Mouse (Mus musculus): ENCODE results near the gene Slc10a3. TPM values are rescaled to one million over a fixed set of nuclear protein-coding genes. Genes with fewer than 3 reads are reported as not detected.

The Slc10a3 gene
- total RNA-seq, 2 experiments from 2014 or later: 18.3 to 32.0 TPM

Other genes starting within 250 kb of the Slc10a3 start
- not detected in 2 replicates for gene Opn1mw, start 245.9 kb downstream of the Slc10a3 start, total RNA-seq (2014; fragmentation: Nextera tagmentation)
- gene Opn1mw, start 245.9 kb downstream of the Slc10a3 start, total RNA-seq (2017): not detected in 2 replicates
- 19.9 and 22.6 TPM in 2 replicates for gene Mecp2, start 238.0 kb downstream of the Slc10a3 start, total RNA-seq (2014; fragmentation: Nextera tagmentation)
- 11.6 and 14.6 TPM in 2 replicates for gene Mecp2, start 238.0 kb downstream of the Slc10a3 start, total RNA-seq (2017)
- gene Tex28, start 205.5 kb downstream of the Slc10a3 start, total RNA-seq (2014; fragmentation: Nextera tagmentation): not detected in 2 replicates
- not detected in 2 replicates for gene Tex28, start 205.5 kb downstream of the Slc10a3 start, total RNA-seq (2017)
- gene Tktl1, start 196.1 kb downstream of the Slc10a3 start, total RNA-seq (2014; fragmentation: Nextera tagmentation): not detected in 2 replicates
- not detected in 2 replicates for gene Tktl1, start 196.1 kb downstream of the Slc10a3 start, total RNA-seq (2017)
- gene Flna, start 123.5 kb downstream of the Slc10a3 start, total RNA-seq (2014; fragmentation: Nextera tagmentation): 292 and 348 TPM in 2 replicates
- gene Flna, start 123.5 kb downstream of the Slc10a3 start, total RNA-seq (2017): 465 and 529 TPM in 2 replicates
- gene Emd, start 118.7 kb downstream of the Slc10a3 start, total RNA-seq (2014; fragmentation: Nextera tagmentation): 81.8 and 85.5 TPM in 2 replicates
- 71.0 and 75.6 TPM in 2 replicates for gene Emd, start 118.7 kb downstream of the Slc10a3 start, total RNA-seq (2017)
- gene Rpl10, start 102.5 kb downstream of the Slc10a3 start, total RNA-seq (2014; fragmentation: Nextera tagmentation): 5,642 and 5,847 TPM in 2 replicates
- gene Rpl10, start 102.5 kb downstream of the Slc10a3 start, total RNA-seq (2017): 1,448 and 1,548 TPM in 2 replicates
- 29.2 and 47.6 TPM in 2 replicates for gene Taz, start 91.4 kb downstream of the Slc10a3 start, total RNA-seq (2014; fragmentation: Nextera tagmentation)
- gene Taz, start 91.4 kb downstream of the Slc10a3 start, total RNA-seq (2017): 30.8 and 41.0 TPM in 2 replicates
- gene Dnase1l1, start 91.0 kb downstream of the Slc10a3 start, total RNA-seq (2014; fragmentation: Nextera tagmentation): 28.6 and 34.8 TPM in 2 replicates
- 5.0 and 9.1 TPM in 2 replicates for gene Dnase1l1, start 91.0 kb downstream of the Slc10a3 start, total RNA-seq (2017)
- 109 and 114 TPM in 2 replicates for gene Atp6ap1, start 76.3 kb downstream of the Slc10a3 start, total RNA-seq (2014; fragmentation: Nextera tagmentation)
- gene Atp6ap1, start 76.3 kb downstream of the Slc10a3 start, total RNA-seq (2017): 127 and 132 TPM in 2 replicates
- 70.7 and 101 TPM in 2 replicates for gene Gdi1, start 68.4 kb downstream of the Slc10a3 start, total RNA-seq (2014; fragmentation: Nextera tagmentation)
- gene Gdi1, start 68.4 kb downstream of the Slc10a3 start, total RNA-seq (2017): 15.4 and 20.4 TPM in 2 replicates
- gene Fam50a, start 60.3 kb downstream of the Slc10a3 start, total RNA-seq (2014; fragmentation: Nextera tagmentation): 42.5 and 46.1 TPM in 2 replicates
- 50.3 and 59.5 TPM in 2 replicates for gene Fam50a, start 60.3 kb downstream of the Slc10a3 start, total RNA-seq (2017)
- gene Plxna3, start 44.3 kb downstream of the Slc10a3 start, total RNA-seq (2014; fragmentation: Nextera tagmentation): 3.7 and 6.3 TPM in 2 replicates
- gene Plxna3, start 44.3 kb downstream of the Slc10a3 start, total RNA-seq (2017): 2.5 and 2.6 TPM in 2 replicates
- 72.4 and 93.2 TPM in 2 replicates for gene Lage3, start 19.7 kb downstream of the Slc10a3 start, total RNA-seq (2014; fragmentation: Nextera tagmentation)
- 23.5 and 28.4 TPM in 2 replicates for gene Lage3, start 19.7 kb downstream of the Slc10a3 start, total RNA-seq (2017)
- 49.7 and 50.3 TPM in 2 replicates for gene Ubl4a, start 131 bp downstream of the Slc10a3 start, total RNA-seq (2014; fragmentation: Nextera tagmentation)
- gene Ubl4a, start 131 bp downstream of the Slc10a3 start, total RNA-seq (2017): 15.8 and 17.3 TPM in 2 replicates
- gene Fam3a, start 19.9 kb upstream of the Slc10a3 start, total RNA-seq (2014; fragmentation: Nextera tagmentation): 8.8 and 21.1 TPM in 2 replicates
- 12.3 and 14.7 TPM in 2 replicates for gene Fam3a, start 19.9 kb upstream of the Slc10a3 start, total RNA-seq (2017)
- 13.1 and 23.7 TPM in 2 replicates for gene Ikbkg, start 19.9 kb upstream of the Slc10a3 start, total RNA-seq (2014; fragmentation: Nextera tagmentation)
- gene Ikbkg, start 19.9 kb upstream of the Slc10a3 start, total RNA-seq (2017): 23.1 and 57.0 TPM in 2 replicates
- 164 and 168 TPM in 2 replicates for gene G6pdx, start 55.8 kb upstream of the Slc10a3 start, total RNA-seq (2014; fragmentation: Nextera tagmentation)
- gene G6pdx, start 55.8 kb upstream of the Slc10a3 start, total RNA-seq (2017): 120 and 126 TPM in 2 replicates
- gene Gm6880, start 108.0 kb upstream of the Slc10a3 start, total RNA-seq (2014; fragmentation: Nextera tagmentation): not detected in 2 replicates
- gene Gm6880, start 108.0 kb upstream of the Slc10a3 start, total RNA-seq (2017): not detected in 2 replicates
- gene Olfr1326-ps1, start 201.5 kb upstream of the Slc10a3 start, total RNA-seq (2014; fragmentation: Nextera tagmentation): not detected in 2 replicates
- gene Olfr1326-ps1, start 201.5 kb upstream of the Slc10a3 start, total RNA-seq (2017): not detected in 2 replicates
- gene Olfr1325, start 219.3 kb upstream of the Slc10a3 start, total RNA-seq (2014; fragmentation: Nextera tagmentation): not detected in 2 replicates
- not detected in 2 replicates for gene Olfr1325, start 219.3 kb upstream of the Slc10a3 start, total RNA-seq (2017)

All from granulocyte monocyte progenitor cell, adult 5-6 weeks (primary cell).